In genomic region chr4:46064263-46064662, GRCm38 (mm10) we compare ENCODE assay signal across 13 mouse cellular contexts. TPM values are rescaled to one million over a fixed set of nuclear protein-coding genes. Genes with fewer than 3 reads are reported as not detected.
DNase-seq lines count a peak whose midpoint lies in the region; ATAC-seq and TF ChIP-seq lines count a peak whose summit lies in the region.
"Had no signal": no experiment of that assay in that cellular context is flagged by ENCODE, and none has a peak within 500 bp of the region (broad histone marks: within the 10 kb centered on the region; RNA-seq: fewer than 3 reads in every experiment).

No protein-coding gene starts in this region.

- 0 out of 2 replicates have a peak overlapping the region, but pooled peaks have one; percentile 40 for H3K27ac ChIP-seq in lung, embryonic 14.5 days (ENCODE audit: low read depth)
- H3K27ac ChIP-seq in heart, embryonic 10.5 days: peak overlapping the region; percentile 77
- H3K27ac ChIP-seq: limb, embryonic 12.5 days; midbrain, embryonic 15.5 days; neural tube, embryonic 12.5 days had no signal

- DNase-seq in cerebellum, adult 11-12 months: peak; percentile 43
- no peak for DNase-seq in cerebellum, postnatal 4 days (ENCODE audit: low spot score in 2 of 2)
- no peak for DNase-seq in lung, embryonic 14.5 days
- no peak for DNase-seq in lung, postnatal 14 days
- DNase-seq in heart, embryonic 10.5 days (ENCODE audit: low spot score): no peak
- peak; percentile 65 for DNase-seq in heart, postnatal 4 days
- DNase-seq in urinary bladder, postnatal 4 days (ENCODE audit: low spot score in 2 of 2): no peak
- DNase-seq in right cerebral cortex, adult 18-20 months: no peak
- DNase-seq: adrenal gland, postnatal 14 days had no signal

- no peaks in the 10 kb centered on the region for H3K36me3 ChIP-seq in lung, embryonic 14.5 days (ENCODE audit: insufficient read depth)
- peaks cover 60% of the 10 kb centered on the region for H3K36me3 ChIP-seq in heart, embryonic 10.5 days
- H3K36me3 ChIP-seq: limb, embryonic 12.5 days; midbrain, embryonic 15.5 days; neural tube, embryonic 12.5 days had no signal

- H3K9ac ChIP-seq in lung, embryonic 14.5 days: no peak overlapping the region
- H3K9ac ChIP-seq: limb, embryonic 12.5 days; midbrain, embryonic 15.5 days; neural tube, embryonic 12.5 days had no signal

- no peaks in the 10 kb centered on the region for H3K9me3 ChIP-seq in lung, embryonic 14.5 days (ENCODE audit: low read depth, low read length)
- H3K9me3 ChIP-seq in heart, embryonic 10.5 days: no peaks in the 10 kb centered on the region
- H3K9me3 ChIP-seq: limb, embryonic 12.5 days; midbrain, embryonic 15.5 days; neural tube, embryonic 12.5 days had no signal

- no peak overlapping the region for H3K4me3 ChIP-seq in lung, embryonic 14.5 days (ENCODE audit: low read depth, low read length)
- H3K4me3 ChIP-seq in heart, embryonic 10.5 days: no peak overlapping the region; the same call in 1 of the 2 replicates
- H3K4me3 ChIP-seq: erythroblast, embryonic 14.5 days; limb, embryonic 12.5 days; midbrain, embryonic 15.5 days; neural tube, embryonic 12.5 days had no signal

- H3K4me2 ChIP-seq in lung, embryonic 14.5 days: no peak overlapping the region
- H3K4me2 ChIP-seq: limb, embryonic 12.5 days; midbrain, embryonic 15.5 days; neural tube, embryonic 12.5 days had no signal

- no peaks in the 10 kb centered on the region for H3K4me1 ChIP-seq in lung, embryonic 14.5 days (ENCODE audit: insufficient read depth)
- peaks cover 61% of the 10 kb centered on the region for H3K4me1 ChIP-seq in heart, embryonic 10.5 days
- H3K4me1 ChIP-seq: midbrain, embryonic 15.5 days; neural tube, embryonic 12.5 days had no signal

- no peak for ATAC-seq in lung, embryonic 14.5 days (ENCODE audit: insufficient read depth)
- ATAC-seq: midbrain, embryonic 15.5 days had no signal

- H3K27me3 ChIP-seq in lung, embryonic 14.5 days (ENCODE audit: insufficient read depth, low read length): no peaks in the 10 kb centered on the region
- H3K27me3 ChIP-seq in heart, embryonic 10.5 days (ENCODE audit: insufficient read depth, poor library complexity, severe bottlenecking): no peaks in the 10 kb centered on the region
- H3K27me3 ChIP-seq: midbrain, embryonic 15.5 days; neural tube, embryonic 12.5 days had no signal

- no peak for TF ChIP-seq CTCF in lung, embryonic 14.5 days (IDR thresholded peaks at IDR 0.05; ENCODE audit: low read depth)

- WGBS in lung, embryonic 14.5 days: 35% methylated on average over 8 of the region's 8 CpGs
- 16% methylated on average over 8 of the region's 8 CpGs for WGBS in heart, embryonic 10.5 days

RNA-seq across cellular contexts. Expression of gene Tmod1, which starts 25.5 kb away (rescaled TPM):
- polyA plus RNA-seq in lung, embryonic 14.5 days (2014; fragmentation: Nextera tagmentation; extraction: Ambion mirVana): 2.0 and 5.0 TPM in 2 replicates
- 132 and 215 TPM in 2 replicates for polyA plus RNA-seq in heart, embryonic 10.5 days (2016; fragmentation: Nextera tagmentation; extraction: Ambion mirVana)
- total RNA-seq in heart, postnatal 4 days (2021): 100 to 1,000 TPM; 278 to 282 TPM

Comparison
In these comparisons a context has a peak if more than half of its experiments do, and no peak if none do; other contexts are left out.
1. DNase-seq: peak in cerebellum, adult 11-12 months (single experiment) and heart, postnatal 4 days (single experiment); none in cerebellum, postnatal 4 days (0 of 2), lung, embryonic 14.5 days (single experiment), lung, postnatal 14 days (single experiment), heart, embryonic 10.5 days (single experiment), urinary bladder, postnatal 4 days (0 of 2) and right cerebral cortex, adult 18-20 months (single experiment).
2. RNA of gene Tmod1, which starts 25.5 kb away (polyA plus RNA-seq): 132 to 215 TPM in heart, embryonic 10.5 days; 2.0 to 5.0 TPM in lung, embryonic 14.5 days; every median in the first group is over 10 times any median in the second.